Mouse (Mus musculus): ENCODE results near the gene Coro7. TPM values are rescaled to one million over a fixed set of nuclear protein-coding genes. Genes with fewer than 3 reads are reported as not detected.

Coro7 gene
- polyA plus RNA-seq, 1 experiment from 2014 or later: 11.2 TPM

Other genes with a start within 250 kb of the Coro7 start
- 227 and 253 TPM in 2 replicates for gene Srl, start 138.0 kb downstream of the Coro7 start, polyA plus RNA-seq (2015; fragmentation: Nextera tagmentation; extraction: Ambion mirVana)
- 5.6 and 7.1 TPM in 2 replicates for gene Tfap4, start 119.9 kb downstream of the Coro7 start, polyA plus RNA-seq (2015; fragmentation: Nextera tagmentation; extraction: Ambion mirVana)
- gene Glis2, start 85.1 kb downstream of the Coro7 start, polyA plus RNA-seq (2015; fragmentation: Nextera tagmentation; extraction: Ambion mirVana): 17.7 and 17.9 TPM in 2 replicates
- 118 and 125 TPM in 2 replicates for gene Pam16, start 54.8 kb downstream of the Coro7 start, polyA plus RNA-seq (2015; fragmentation: Nextera tagmentation; extraction: Ambion mirVana)
- gene Vasn, start 39.8 kb downstream of the Coro7 start, polyA plus RNA-seq (2015; fragmentation: Nextera tagmentation; extraction: Ambion mirVana): 14.7 and 20.7 TPM in 2 replicates
- 78.3 and 79.6 TPM in 2 replicates for gene Dnaja3, start 39.8 kb downstream of the Coro7 start, polyA plus RNA-seq (2015; fragmentation: Nextera tagmentation; extraction: Ambion mirVana)
- gene Nmral1, start 39.6 kb upstream of the Coro7 start, polyA plus RNA-seq (2015; fragmentation: Nextera tagmentation; extraction: Ambion mirVana): 25.2 and 34.3 TPM in 2 replicates
- 81.0 and 91.2 TPM in 2 replicates for gene Hmox2, start 46.6 kb upstream of the Coro7 start, polyA plus RNA-seq (2015; fragmentation: Nextera tagmentation; extraction: Ambion mirVana)
- gene Cdip1, start 110.5 kb upstream of the Coro7 start, polyA plus RNA-seq (2015; fragmentation: Nextera tagmentation; extraction: Ambion mirVana): 114 and 122 TPM in 2 replicates
- 0.26 and 0.28 TPM in 2 replicates for gene 4930562C15Rik, start 155.6 kb upstream of the Coro7 start, polyA plus RNA-seq (2015; fragmentation: Nextera tagmentation; extraction: Ambion mirVana)
- 24.7 and 29.7 TPM in 2 replicates for gene Ubald1, start 200.5 kb upstream of the Coro7 start, polyA plus RNA-seq (2015; fragmentation: Nextera tagmentation; extraction: Ambion mirVana)
- gene Mgrn1, start 206.5 kb upstream of the Coro7 start, polyA plus RNA-seq (2015; fragmentation: Nextera tagmentation; extraction: Ambion mirVana): 101 and 112 TPM in 2 replicates